Mouse (Mus musculus): ENCODE measurements at regions not wholly inside any gene's neighbourhood (a gene's known extent, or its start where the extent isn't known, plus 50 kb on each side); places are given as distances from the start of the nearest gene placed in this dataset.

GRCm38 (mm10) chr1:184297001-184297740 lies 263.1 kb upstream of the 1700056E22Rik start:
- DNase-seq (ENCODE audit: low read depth) = no peak

GRCm38 (mm10) chr1:184291129-184291528 lies 257.0 kb upstream of the 1700056E22Rik start:
- DNase-seq (ENCODE audit: low read depth) = no peak

DNA sequence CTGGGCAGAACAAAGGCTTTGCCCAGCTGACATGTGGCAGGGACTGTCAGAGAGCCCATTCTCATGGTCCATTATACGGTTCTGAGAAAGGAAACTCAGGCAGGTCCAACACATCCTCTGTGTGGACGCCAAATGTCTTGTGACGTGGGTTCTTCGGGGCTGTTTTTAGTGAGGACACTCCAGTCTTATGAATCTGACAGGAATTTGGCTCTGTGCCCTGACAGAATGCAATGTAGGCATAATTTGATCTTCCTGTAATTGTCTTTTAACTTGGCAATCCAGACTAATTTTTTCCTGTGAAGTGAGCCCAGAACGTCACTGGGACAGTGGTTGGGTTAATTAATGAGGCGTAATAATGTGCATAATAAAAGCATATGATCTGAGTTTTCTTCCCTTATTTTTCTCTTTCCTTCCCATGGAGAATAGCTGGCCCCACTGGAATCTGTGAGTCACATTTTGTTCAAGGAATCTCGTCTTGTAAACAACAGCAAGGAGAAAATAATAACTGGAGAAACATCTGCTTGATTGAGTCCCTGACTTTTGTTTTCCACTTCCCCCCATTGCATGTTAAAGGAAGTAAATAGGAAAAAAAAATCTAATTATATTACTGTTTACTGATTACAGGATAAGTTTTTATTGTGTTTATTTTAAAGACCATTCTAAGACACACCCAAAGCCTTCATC lies 255.8 kb upstream of the 1700056E22Rik start:
- no peak for DNase-seq (ENCODE audit: low read depth)

DNA sequence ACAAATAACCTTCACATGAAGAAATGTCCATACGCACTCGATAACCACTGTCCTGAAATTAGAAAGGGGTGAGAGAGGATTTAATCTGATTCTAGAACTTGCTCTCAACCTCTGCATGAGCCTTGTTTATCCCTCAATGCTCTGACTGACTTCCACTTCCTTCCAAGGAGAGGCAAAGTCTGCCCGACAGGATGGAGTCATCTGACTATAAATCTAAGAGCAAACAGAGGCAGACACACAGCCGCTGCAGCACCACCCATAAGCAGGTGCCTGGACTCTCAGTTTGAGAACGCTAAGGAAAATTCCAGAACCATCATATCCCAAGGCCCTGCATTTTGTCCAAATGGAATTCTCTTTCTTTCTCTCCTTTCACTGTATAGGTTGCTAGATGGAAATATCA lies 247.7 kb upstream of the 1700056E22Rik start:
- no peak for DNase-seq (ENCODE audit: low read depth)

GRCm38 (mm10) chr1:184279263-184279662 lies 245.2 kb upstream of the 1700056E22Rik start:
- no peak for DNase-seq (ENCODE audit: low read depth)

- peak; percentile 22 for DNase-seq (ENCODE audit: low read depth)
Observed at GRCm38 (mm10) chr1:184277001-184277400, 242.9 kb upstream of the 1700056E22Rik start.

DNA sequence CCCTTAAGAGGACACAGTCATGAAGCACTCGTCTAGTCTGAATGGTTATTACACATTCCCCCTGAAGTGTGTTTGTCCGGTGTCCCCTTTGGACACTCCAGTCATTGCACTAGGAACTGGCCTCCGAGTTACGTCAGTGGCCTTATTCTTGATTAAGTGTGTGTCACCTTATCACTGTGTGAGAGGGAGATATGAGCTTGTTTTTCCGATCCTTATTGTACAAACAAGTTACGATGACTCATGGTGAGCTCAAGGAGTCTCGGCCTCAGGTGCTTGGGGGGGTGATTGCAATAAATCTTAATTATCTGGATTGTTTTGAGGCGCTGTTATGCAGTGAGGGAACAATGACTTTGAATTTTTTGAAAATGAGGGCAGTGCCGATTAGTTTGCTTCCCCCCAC lies 241.8 kb upstream of the 1700056E22Rik start:
- DNase-seq (ENCODE audit: low read depth) = no peak

- DNase-seq (ENCODE audit: low read depth) = no peak
Observed at GRCm38 (mm10) chr1:184275396-184275795, 241.3 kb upstream of the 1700056E22Rik start.

DNA sequence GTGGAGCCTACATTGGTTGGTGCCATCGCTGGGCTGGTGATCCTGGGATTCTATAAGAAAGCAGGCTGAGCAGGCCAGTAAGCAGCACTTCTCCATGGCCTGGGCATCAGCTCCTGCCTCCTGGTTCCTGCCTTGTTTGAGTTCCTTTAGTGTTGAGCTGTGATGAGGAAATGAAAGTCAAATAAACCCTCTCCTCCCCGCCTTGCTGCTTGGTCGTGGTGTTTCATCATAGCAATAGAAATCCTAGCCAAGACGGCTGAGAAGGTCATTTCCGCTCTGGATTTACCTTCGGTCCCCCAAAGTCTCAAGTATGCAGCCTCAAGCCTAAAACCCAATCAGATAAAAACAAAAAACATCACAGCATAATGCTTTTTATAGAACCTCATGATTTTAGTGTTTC lies 240.6 kb upstream of the 1700056E22Rik start:
- no peak for DNase-seq (ENCODE audit: low read depth)

DNA sequence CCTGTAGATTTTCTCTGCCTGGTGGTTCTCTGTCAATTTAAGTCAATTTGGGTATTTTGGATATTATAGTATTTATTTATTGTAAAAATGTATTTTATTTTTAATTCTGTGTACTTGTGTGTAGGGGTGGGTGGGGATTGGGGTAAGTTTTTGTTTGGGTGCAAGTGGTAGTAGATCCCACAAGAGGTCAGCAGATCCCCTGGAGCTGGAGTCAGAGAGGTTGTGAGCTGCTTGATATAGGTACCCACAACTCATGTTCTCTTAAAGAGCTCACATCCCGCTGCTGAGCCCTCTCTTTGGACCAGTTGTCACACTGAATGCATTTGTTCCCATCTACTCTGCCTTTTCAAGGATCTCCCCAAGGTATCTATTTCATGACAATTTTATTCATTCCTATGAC lies 239.6 kb upstream of the 1700056E22Rik start:
- DNase-seq (ENCODE audit: low read depth) = no peak

GRCm38 (mm10) chr1:184271254-184271653 lies 237.2 kb upstream of the 1700056E22Rik start:
- DNase-seq (ENCODE audit: low read depth) = no peak

DNA sequence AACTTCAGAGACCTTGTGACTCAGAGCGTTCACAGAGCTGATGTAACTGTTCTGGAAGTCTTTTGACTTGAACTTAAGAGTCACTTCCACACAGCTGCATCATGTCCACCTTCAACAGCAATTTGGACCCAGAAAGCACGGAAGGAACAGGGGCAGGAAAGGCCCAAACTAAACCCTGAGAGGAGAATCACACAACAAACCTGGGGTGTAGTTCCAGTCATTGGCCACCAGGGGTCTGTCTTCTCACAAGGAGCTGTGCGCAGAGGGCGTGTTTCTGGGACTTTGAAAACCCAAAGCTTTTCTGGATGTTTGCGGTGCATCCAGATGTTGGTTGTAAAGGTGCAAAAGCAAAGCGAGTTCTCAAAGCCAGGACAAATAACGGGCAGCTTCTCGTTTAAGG lies 231.9 kb upstream of the 1700056E22Rik start:
- DNase-seq (ENCODE audit: low read depth) = peak; percentile 79

DNA sequence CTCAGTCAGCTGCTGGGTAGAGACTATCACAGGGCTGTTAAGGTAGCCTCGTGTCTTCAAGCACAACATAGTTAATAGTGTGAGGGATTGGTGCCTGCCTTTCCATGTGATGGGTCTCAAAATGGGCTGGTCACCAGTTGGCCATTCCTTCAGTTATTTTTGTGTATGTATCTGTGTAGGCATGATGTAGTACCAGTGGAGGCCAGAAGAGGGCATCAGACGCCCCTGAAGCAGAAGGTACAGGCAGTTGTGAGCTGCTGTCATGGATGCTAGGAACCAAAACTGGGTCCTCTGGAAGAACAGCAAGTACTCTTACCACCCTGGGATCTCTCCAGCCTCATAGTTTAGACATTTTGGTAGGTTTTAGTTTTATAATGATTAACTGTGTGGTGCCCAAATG lies 228.9 kb upstream of the 1700056E22Rik start:
- DNase-seq (ENCODE audit: low read depth) = peak; percentile 57

- no peak for DNase-seq (ENCODE audit: low read depth)
Observed at GRCm38 (mm10) chr1:184261385-184261727, 227.3 kb upstream of the 1700056E22Rik start.

DNA sequence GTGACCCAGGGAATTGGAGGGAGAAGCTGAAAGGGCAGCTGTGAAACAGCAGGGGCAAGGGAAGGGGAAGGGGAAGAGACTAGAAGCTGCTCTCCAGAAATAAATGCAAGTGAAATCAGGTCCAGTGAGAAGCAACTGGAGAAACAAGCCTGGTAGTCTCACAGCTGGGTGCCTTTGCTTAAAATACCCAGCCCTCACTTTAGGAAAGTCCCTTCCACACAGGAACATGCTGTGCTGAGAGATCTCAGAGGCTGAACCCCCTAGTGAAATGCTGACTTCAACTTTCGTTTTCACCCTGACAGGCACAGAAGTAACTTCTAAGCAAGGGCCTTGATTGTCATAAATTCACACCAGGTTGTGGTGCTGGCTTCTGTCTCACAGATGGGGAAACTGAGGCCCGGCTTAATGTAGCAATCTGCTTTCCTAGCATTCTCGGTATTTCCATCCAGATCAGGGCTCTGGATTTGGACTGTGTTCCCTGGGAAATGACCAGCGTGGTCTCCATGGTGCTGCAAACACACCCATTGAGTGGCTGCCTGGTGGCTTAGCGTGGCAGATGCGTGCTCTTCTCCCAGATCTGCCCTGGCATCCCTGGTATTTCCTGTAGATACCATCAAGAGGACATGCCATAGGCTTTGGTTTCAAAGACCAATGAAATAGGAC lies 226.8 kb upstream of the 1700056E22Rik start:
- DNase-seq (ENCODE audit: low read depth) = peak; percentile 80

GRCm38 (mm10) chr1:184259853-184260252 lies 225.8 kb upstream of the 1700056E22Rik start:
- DNase-seq (ENCODE audit: low read depth) = peak; percentile 72

GRCm38 (mm10) chr1:184257356-184257755 lies 223.3 kb upstream of the 1700056E22Rik start:
- DNase-seq (ENCODE audit: low read depth) = no peak

DNA sequence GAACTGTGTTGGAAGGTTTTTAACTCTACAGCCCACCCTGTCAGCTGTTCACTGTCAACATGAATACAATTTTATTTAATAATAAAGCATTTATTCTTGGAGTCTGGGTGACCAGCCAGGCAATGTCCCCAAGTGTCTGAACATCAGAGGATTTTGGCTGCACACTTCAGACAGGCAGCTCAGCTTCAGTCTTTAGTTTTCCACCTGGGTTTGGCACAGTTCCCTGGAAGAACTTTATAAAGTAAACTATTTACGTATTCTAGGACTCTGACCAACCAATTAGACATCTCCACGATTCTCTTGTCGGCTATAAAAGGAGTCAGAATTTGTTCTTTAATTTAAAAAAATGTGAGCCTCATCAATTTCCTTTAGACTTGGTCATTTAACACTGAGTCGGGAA lies 220.8 kb upstream of the 1700056E22Rik start:
- no peak for DNase-seq (ENCODE audit: low read depth)

DNA sequence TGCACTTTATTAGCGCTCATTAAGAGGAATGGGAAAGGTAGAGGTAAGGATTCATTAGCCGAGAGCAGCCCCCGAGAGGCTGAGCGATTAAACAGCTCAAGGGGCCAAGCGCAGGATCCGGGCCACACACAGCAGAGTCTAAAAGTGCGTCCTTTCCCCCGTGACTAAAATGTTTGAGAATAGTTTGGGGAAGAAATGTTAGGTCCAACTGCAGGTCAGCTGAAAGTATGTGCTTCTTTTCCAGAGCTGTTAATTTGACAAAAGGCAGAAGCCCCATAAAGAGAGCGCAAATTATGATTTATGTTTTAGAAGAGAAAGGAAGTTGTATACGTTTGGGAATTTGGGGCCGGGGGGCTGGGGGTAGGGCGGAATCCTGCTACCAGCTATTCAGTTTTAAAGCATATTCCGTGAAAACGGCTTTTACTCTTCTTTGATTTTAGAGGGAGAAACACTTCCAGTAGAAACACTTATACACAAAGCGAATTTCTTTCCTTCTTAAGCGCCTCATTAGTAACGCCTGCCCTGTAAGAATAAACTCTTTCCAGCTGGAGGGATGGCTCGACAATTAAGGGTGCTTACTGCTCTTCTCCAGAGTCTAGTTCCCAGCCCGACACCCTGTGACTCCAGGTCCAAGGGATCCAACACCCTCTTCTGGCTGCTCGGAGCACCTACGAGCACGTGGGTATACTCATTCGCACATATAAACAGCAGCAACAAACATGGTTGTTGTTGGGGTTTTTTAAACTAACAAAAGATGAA lies 210.8 kb upstream of the 1700056E22Rik start:
- DNase-seq (ENCODE audit: low read depth) = no peak

- no peak for DNase-seq (ENCODE audit: low read depth)
Observed at GRCm38 (mm10) chr1:184244296-184244695, 210.2 kb upstream of the 1700056E22Rik start.

DNA sequence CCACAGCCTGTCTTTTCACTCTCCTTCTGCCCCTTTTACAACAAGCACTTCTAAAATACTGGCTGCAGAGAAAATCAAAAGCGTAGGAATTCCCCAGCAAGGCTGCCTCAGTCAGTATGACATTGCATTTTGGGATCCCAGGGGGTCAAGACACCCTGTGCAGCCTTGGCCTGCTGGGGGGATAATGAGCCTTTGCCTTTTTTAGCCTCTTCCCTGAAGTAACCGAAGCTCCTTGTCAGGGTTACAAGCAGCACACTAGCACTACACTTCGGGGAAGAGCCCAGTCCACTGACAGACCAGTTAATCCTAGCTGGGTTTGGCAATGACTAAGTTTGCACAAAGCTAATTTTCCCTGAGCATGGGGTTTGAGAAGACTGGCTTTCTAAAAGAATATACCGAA lies 207.7 kb upstream of the 1700056E22Rik start:
- DNase-seq (ENCODE audit: low read depth) = no peak
